Mouse (Mus musculus) limb, embryonic 14.5 days (tissue): ENCODE data around the gene Akt2. TPM values are rescaled to one million over a fixed set of nuclear protein-coding genes. Genes with fewer than 3 reads are reported as not detected.

Experiments used
- ATAC-seq: fragments of 200-750 bp; cut with Nextera tagmentation; 2 replicates; pipeline ENCODE4 v1.8.0; 2017; ENCODE audit warnings: low read depth, moderate number of reproducible peaks, moderate TSS enrichment; ENCODE audit not compliant: low FRiP score
- DNase-seq: peaks from one replicate; pipeline ENCODE4 v3.0.0-alpha.2; 2015; ENCODE audit warnings: low spot score
- H3K27ac ChIP-seq: fragments of 300-500 bp; sonication (generic); replicated peaks from 2 replicates; pipeline ENCODE4 v1.5.1; 2014; ENCODE audit warnings: low read depth, mild to moderate bottlenecking, low read length, moderate library complexity, mixed read lengths
- H3K27me3 ChIP-seq: fragments of 300-500 bp; sonication (generic); 2 replicates; pipeline ENCODE4 v1.6.1; 2014; ENCODE audit warnings: low read length, mixed read lengths; ENCODE audit not compliant: control insufficient read depth, insufficient read depth
- H3K36me3 ChIP-seq: fragments of 300-500 bp; sonication (generic); 2 replicates; pipeline ENCODE4 v1.6.1; 2014; ENCODE audit warnings: mild to moderate bottlenecking, low read length, moderate library complexity, mixed read lengths; ENCODE audit not compliant: control insufficient read depth, insufficient read depth
- H3K4me1 ChIP-seq: fragments of 300-500 bp; sonication (generic); 2 replicates; pipeline ENCODE4 v1.6.1; 2014; ENCODE audit warnings: antibody characterized with exemption, low read length, mixed read lengths; ENCODE audit not compliant: control insufficient read depth, insufficient read depth
- H3K4me2 ChIP-seq: fragments of 300-500 bp; sonication (generic); replicated peaks from 2 replicates; pipeline ENCODE4 v1.6.1; 2014; ENCODE audit warnings: low read depth, mild to moderate bottlenecking, low read length, moderate library complexity; ENCODE audit not compliant: severe bottlenecking
- H3K4me3 ChIP-seq: fragments of 300-500 bp; sonication (generic); replicated peaks from 2 replicates; pipeline ENCODE4 v1.5.1; 2014; ENCODE audit warnings: low read length
- H3K9ac ChIP-seq: fragments of 300-500 bp; sonication (generic); 2 replicates; pipeline ENCODE4 v1.6.1; 2014; ENCODE audit warnings: mild to moderate bottlenecking, low read depth, low read length, moderate library complexity; ENCODE audit not compliant: severe bottlenecking
- H3K9me3 ChIP-seq: fragments of 300-500 bp; sonication (generic); 2 replicates; pipeline ENCODE4 v1.6.1; 2016; ENCODE audit warnings: low read length; ENCODE audit not compliant: control insufficient read depth
- POLR2A ChIP-seq: fragments of 200-500 bp; IDR thresholded peaks from 2 replicates; pipeline ENCODE4 v1.8.0; 2012; ENCODE audit warnings: inconsistent platforms, mild to moderate bottlenecking, moderate library complexity, borderline replicate concordance; ENCODE audit not compliant: insufficient read depth, insufficient read length; ENCODE audit errors: extremely low read depth
- WGBS: fragments of 180-500 bp; shearing (Covaris S2); extraction: QIAGEN DNeasy Blood & Tissue Kit; methylation state at CpG from one replicate; pipeline ENCODE4 v1.1.7; 2014; 5-methylcytosine and 5-hydroxymethylcytosine counted together
- polyA plus RNA-seq, 2 experiments: library from polyadenylated mRNA; depleted of rRNA in 1 of 2; stranded (reverse) in 1 of 2; unstranded in 1 of 2; fragments of >200 nt; fragmentation: Nextera tagmentation in 1 of 2; extraction: Ambion mirVana in 1 of 2; gene quantifications; 2 replicates each; pipeline versions ENCODE4 v1.2.1 to v1.2.3; 2012 to 2014

The Akt2 gene
- polyA plus RNA-seq, 2 experiments, result 96.6 to 112 TPM

GRCm38 (mm10) chr7:27609285-27609684 lies 17.9 kb downstream of the Akt2 start:
- DNase-seq, result no peak
- Histone ChIP-seq H3K27me3 (no peaks in the 10 kb centered on the region), H3K9me3 (no peaks in the 10 kb centered on the region), H3K9ac (no peak overlapping the region), H3K4me2 (no peak overlapping the region), H3K36me3 (peaks cover 35% of the 10 kb centered on the region), H3K27ac (no peak overlapping the region), H3K4me3 (no peak overlapping the region), H3K4me1 (peaks cover 23% of the 10 kb centered on the region)
- no peak for ATAC-seq
- WGBS, result 97% methylated on average over 4 of the region's 4 CpGs
- no peak for TF ChIP-seq POLR2A

- H3K36me3 ChIP-seq, result peaks cover 35% of the 10 kb centered on the region
- no peaks in the 10 kb centered on the region for H3K9me3 ChIP-seq
- H3K4me2 ChIP-seq, result no peak overlapping the region
- no peak for ATAC-seq
- TF ChIP-seq POLR2A, result no peak
- H3K4me1 ChIP-seq, result peaks cover 21% of the 10 kb centered on the region
- no peak overlapping the region for H3K9ac ChIP-seq
- no peak overlapping the region for H3K4me3 ChIP-seq
- no peak for DNase-seq
- H3K27ac ChIP-seq, result no peak overlapping the region
- WGBS, result 83% methylated on average over 2 of the region's 2 CpGs
- H3K27me3 ChIP-seq, result no peaks in the 10 kb centered on the region
Observed at GRCm38 (mm10) chr7:27609688-27610087, 18.3 kb downstream of the Akt2 start.

- Histone ChIP-seq H3K4me1 (peaks cover 15% of the 10 kb centered on the region), H3K27ac (no peak overlapping the region), H3K4me3 (no peak overlapping the region), H3K9me3 (no peaks in the 10 kb centered on the region), H3K4me2 (no peak overlapping the region), H3K27me3 (no peaks in the 10 kb centered on the region), H3K9ac (no peak overlapping the region), H3K36me3 (peaks cover 35% of the 10 kb centered on the region)
- ATAC-seq, result no peak
- no peak for DNase-seq
- TF ChIP-seq POLR2A, result no peak
- WGBS, result 88% methylated on average over 3 of the region's 3 CpGs
Observed at GRCm38 (mm10) chr7:27610370-27610769, 19.0 kb downstream of the Akt2 start.

DNA sequence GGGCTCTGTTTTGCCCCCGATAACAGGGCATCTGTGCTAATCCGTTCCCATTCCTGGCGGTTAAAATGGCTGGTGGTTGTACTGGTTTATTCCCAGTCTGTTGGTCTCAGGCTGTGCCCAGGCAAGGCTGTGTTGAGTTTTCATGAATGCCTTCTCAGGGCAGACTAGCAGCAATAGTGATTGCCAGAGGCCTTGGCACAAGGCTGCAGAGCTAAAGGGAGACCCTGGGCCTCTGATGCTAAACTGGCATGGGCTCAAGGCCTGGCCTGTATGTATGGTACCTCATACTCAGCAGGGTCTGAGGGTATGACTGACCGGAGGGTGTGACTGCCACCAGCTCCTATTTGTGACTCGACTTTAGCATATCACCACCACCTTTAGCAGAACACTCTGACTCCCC lies 19.5 kb downstream of the Akt2 start:
- H3K4me2 ChIP-seq, result no peak overlapping the region
- peaks cover 10% of the 10 kb centered on the region for H3K4me1 ChIP-seq
- H3K4me3 ChIP-seq, result no peak overlapping the region
- WGBS, result 93% methylated on average over 5 of the region's 5 CpGs
- no peak for TF ChIP-seq POLR2A
- no peaks in the 10 kb centered on the region for H3K27me3 ChIP-seq
- no peak overlapping the region for H3K9ac ChIP-seq
- no peak for ATAC-seq
- H3K9me3 ChIP-seq, result no peaks in the 10 kb centered on the region
- peaks cover 38% of the 10 kb centered on the region for H3K36me3 ChIP-seq
- H3K27ac ChIP-seq, result no peak overlapping the region
- no peak for DNase-seq

DNA sequence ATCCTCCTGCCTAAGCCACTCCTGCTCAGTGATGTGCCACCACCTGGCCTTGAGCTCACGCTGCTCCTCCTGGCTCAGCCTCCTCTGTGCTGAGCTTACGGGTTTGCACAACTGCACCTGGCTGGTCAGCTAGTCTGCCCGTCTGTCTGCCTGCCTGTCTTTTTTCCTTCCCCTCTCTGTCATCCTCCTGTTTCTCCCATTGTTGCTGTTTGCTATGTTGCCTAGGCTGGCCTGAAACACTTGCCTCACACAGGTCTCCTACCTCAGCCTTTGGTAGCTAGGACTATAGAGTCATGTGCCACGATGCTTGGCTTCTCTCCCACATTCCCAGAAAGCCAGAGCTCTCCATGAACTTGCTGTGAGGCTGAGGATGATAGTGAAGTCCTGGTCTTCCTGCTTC lies 21.6 kb downstream of the Akt2 start:
- Histone ChIP-seq H3K9ac (no peak overlapping the region), H3K9me3 (no peaks in the 10 kb centered on the region), H3K4me2 (no peak overlapping the region), H3K27me3 (no peaks in the 10 kb centered on the region), H3K27ac (no peak overlapping the region), H3K4me3 (no peak overlapping the region), H3K4me1 (no peaks in the 10 kb centered on the region), H3K36me3 (peaks cover 54% of the 10 kb centered on the region)
- no peak for TF ChIP-seq POLR2A
- 88% methylated on average over 4 of the region's 4 CpGs for WGBS
- no peak for ATAC-seq
- DNase-seq, result no peak

GRCm38 (mm10) chr7:27613751-27614499 lies 22.6 kb downstream of the Akt2 start:
- Histone ChIP-seq H3K27ac (no peak overlapping the region), H3K27me3 (no peaks in the 10 kb centered on the region), H3K36me3 (peaks cover 56% of the 10 kb centered on the region), H3K9me3 (no peaks in the 10 kb centered on the region), H3K4me2 (no peak overlapping the region), H3K4me3 (no peak overlapping the region), H3K9ac (no peak overlapping the region), H3K4me1 (no peaks in the 10 kb centered on the region)
- ATAC-seq (no peak), DNase-seq (no peak)
- WGBS, result 92% methylated on average over 8 of the region's 8 CpGs
- no peak for TF ChIP-seq POLR2A
